Mouse (Mus musculus) urinary bladder, postnatal 4 days (tissue): ENCODE measurements around the gene Nceh1.

ENCODE experiments used
- DNase-seq, 2 experiments: peaks; one replicate each; pipeline ENCODE4 v3.0.0; 2021 to 2022; ENCODE audit warnings: low spot score in 2 of 2

The Nceh1 gene

DNA sequence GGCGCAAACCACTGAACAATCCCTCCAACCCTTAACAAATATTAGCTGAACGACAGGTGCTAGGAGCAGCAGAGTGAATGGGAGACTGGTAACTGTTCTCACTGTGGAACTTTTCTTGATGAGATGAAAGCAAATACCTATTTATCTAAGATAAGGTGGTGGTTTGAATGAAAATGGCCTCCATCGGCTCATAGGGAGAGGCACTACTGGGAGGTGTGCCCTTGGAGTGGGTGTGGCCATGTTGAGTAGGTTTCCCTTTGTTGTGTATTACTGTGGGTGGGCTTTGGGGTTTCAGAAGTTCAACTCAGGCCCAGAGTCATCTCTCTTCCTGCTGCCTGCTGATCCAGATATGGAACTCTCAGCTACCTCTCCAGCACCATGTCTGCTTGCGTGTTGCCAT lies 8.1 kb downstream of the Nceh1 start:
- no peak for DNase-seq

DNA sequence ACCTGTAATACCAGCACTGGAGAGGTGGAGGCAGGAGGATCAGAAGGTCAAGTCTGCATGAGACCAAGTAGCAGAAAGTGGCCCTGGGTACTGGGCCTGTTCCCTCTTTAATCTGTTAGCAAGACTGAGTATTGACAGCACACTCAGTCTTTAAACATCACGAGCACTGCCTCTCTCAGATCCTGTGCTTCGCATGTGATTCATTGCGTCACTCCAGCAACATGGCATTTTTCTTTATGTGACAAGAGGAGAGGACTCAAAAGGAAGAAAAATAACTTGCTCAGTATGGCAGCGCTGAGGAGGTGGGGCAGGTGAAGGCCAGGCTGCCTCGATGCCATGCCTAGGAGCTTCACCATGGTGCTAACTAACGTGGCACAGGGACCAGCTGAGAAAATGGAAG lies 9.1 kb downstream of the Nceh1 start:
- DNase-seq: no peak

DNA sequence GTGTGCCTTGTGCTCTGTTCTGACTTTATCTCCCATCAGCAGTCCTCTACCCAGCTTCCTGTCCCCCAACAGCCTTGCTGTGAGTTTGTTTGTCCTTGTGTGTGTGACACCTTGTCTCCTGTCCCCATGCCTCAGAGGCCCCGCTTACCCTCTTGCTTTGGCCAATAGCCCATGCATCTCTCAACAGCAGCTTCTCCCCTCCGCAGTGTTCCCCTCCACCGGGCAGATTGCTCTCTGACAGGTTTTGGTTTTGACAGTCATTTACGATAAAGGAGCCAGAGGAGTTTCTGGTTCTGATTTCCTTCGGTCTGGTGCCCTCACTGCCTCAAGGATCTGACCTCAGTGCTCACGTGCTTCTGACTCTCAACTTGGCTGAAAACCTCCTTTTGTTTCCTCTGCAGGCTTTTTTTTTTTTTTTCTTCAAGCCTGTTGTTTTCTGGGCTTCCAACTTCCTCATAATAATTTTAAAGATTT lies 11.1 kb downstream of the Nceh1 start:
- DNase-seq: no peak

DNA sequence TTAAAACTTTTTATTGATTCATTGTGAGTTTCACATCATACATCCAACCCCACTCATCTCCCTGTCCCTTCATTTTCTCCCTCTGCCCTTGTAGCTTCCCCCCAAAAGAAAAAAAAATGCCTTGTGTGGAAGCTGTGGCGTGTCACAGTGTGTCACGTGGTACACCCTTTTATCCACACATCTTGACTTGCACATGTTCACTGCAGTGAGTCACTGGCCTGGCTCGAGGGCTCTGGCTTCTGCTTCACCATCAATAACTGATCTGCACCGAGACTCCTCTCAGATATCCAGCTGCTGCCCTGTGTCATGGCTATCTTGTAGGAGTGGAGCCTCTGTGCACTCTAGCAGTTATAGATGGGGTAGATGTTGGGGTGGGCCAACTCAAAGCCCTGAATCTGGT lies 12.4 kb downstream of the Nceh1 start:
- DNase-seq: no peak

DNA sequence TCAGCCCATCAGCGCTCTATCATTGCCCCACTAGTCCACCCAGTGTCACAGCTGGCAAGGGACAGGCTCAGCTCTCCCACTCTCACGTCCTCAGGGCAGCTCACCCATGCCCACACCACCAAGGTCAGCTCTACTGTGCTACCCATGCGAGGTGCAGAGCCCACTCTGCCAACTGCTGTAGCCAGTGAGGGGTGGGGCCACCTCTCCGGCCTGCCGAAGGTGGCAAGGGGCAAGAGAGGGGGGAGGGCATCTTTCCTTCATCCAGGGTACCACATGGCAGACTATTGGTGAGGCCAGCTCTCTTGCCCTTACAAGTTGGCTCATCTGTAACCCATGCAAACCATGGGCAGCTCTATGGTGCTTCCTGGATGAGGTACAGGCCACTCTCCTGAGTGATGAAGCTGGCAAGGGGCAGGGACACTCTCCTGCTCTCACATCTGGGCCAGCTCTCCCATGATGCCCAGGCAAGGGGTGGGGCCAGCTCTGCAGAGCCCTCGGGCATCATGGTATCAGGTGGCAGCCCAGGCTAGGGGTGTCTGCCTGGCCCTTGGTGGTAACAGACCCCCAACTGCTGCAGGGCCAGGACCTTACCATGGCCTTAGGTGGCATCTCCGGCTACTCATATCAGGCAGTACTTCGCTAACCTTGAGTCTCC lies 12.9 kb downstream of the Nceh1 start:
- DNase-seq: no peak

DNA sequence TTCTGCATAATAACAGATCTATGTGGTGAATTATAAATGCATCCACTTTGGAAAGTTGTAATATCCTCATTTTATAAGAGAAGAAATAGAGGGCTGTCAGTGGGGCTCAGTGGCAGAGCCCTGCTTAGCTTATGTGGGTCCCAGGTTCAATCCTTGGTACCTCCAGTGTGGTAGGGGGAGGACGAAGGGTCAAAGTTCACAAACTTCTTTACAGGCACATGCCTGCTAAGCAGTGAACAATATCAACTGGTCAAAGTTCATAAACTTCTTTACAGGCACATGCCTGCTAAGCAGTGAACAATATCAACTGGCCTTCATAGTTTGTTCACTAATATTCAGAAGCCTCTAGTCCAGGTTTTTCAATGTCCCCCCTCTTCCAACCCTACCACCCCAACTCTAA lies 13.8 kb downstream of the Nceh1 start:
- no peak for DNase-seq

DNA sequence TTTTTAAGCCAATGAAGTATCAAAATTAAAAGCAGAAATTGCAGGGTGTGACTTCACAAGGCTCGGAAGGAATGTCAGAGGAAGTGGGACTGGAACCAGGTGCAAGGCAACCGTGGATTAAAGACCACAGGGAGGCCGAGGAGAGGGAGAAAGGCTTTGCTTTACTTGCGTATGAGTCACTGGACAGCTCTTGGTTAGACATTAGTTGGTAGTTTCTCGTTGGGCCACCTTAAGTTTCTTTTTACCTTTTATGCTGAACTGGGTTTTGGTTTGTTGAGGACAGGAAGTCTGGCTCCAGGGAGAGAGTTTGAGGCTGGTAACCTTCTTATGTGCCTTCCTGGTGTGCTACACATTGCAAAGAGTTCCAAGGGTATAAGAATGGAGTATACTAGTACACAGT lies 15.1 kb downstream of the Nceh1 start:
- DNase-seq: no peak

DNA sequence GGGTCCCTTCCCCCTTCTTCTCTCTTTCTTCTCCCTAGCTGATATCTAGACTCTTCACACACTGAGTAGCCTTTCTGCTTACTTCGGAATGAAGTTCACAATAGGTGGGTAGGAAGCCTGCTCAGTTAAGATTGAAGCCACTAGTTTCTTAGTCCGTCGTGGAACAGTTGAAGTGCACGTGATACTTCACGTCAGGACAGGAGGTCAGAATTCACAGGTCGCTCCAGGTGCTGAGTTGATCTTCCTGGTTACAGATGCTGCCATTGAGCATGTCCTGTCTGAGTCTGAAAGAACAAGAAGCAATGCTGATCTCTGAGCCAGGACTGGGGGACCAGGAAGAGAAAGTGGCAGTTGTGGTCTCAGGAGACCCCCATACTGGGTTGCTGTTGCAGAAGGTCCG lies 16.4 kb downstream of the Nceh1 start:
- DNase-seq: no peak

DNA sequence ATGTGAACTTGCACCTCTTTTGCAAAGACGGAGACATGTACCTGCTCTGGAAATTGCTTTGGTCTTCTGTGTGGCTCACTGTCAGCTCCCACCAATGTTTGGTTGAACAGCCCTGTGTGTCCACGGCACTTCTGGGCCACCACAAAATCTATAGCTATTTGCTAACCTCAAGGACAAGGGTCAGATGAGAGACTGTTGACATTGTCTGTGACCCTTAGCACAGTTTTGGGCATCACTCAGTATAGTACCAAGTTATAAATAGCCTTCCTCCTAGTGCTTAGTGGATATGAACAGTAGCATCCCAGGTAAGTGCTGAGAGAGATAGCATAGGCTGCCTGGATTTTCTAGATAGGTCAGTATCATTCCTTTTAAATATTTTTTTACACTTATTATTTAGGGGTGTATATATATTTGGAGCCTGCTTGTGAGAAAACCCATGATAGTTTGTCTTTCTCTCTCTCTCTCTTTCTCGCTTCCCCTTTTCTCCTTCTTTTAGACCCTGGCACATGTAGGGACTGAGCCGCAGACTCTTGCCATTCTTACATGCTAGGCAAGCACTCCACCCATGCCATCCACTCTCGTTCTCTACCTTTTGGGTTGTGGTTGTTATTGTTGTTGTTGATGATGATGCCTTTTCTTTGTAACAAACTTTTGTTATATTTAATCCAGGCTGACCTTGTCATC lies 19.1 kb downstream of the Nceh1 start:
- DNase-seq: no peak

DNA sequence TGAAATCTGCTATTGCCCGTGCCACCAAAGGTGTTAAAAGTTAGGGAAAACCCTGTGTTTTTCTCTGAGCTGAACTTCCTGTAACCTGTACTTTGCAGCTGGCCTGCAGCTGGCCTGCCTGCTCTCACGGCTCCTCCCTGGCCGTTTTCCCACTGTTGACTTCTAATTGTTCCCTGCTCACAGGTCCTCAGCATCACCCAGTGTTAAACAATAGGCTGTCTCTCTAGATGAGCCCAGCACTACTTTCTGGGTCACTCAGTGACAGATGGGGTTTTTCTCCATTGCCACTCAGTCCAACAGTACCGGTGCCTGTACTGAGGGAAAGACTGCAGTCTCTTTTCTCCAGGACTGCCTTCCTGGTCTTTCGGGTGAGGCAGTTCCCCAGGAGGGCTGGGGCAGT lies 22.3 kb downstream of the Nceh1 start:
- no peak for DNase-seq

DNA sequence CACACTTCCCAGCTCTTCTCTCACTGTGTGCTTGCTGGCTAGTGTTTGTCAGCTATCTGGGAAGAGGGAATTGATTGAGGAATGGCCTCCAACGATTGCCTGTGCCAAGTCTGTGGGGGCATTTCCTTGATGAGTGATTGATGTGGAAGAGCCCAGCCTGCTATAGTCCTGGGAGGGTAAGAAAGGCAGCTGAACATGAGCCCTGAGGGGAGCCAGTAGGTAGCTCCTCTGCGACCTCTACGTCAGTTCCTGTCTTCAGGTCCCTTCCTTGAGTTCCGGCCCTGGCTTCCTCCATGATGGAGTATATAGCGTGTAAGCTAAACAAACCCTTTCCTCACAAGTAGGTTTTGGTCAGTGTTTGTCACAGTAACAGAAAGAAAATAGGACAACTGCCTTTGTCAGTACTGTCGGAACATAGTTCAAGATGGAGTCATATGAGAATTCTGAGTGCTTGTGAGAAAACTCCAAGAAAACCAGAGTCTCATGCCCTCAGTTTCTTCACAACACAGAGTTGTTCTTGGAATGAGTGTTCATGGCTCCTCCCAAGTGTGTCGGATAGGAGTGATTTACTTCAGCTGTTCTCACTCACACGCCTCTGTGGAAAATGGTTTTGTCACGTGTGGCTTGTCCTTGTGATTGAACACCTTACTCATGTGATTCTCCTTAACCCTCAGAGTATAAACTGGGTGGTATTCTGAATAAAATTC lies 22.9 kb downstream of the Nceh1 start:
- no peak for DNase-seq

DNA sequence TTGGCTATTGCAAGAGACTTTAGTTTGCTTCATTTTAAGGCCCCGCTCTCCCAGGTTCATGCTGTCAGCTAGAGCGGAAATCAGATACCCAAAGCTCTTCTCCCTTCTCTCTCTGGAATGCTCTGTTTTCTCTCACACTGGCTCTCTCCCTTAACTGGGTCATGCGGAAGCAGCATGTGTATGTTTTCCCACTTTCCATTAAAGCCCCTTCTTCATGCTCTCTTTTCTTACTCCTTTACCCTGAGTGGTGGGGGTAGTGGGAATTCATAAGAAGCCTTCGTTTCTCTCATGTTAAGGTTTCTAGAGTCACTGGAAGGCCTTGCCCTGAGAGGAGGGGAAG lies 23.4 kb downstream of the Nceh1 start:
- DNase-seq: no peak

DNA sequence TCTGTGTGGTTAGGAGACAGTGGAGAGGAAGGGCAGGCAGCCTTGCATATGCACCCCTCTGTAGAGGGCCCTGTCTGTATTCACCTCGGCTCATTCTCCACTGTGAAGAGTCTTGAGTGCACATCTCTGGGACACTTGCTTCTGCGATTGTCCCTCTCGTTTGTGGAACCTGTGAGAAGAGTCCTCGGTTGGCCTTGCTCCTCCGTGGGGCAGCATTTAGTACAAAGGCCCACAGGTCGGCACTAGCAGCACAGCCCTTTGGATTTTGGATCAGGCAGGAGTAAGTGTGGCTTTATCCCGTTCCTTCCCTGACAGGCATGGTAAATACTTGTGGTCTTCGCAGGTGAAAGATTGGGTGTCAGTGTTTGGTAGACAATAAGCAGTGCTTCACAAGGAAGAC lies 23.8 kb downstream of the Nceh1 start:
- DNase-seq: no peak

DNA sequence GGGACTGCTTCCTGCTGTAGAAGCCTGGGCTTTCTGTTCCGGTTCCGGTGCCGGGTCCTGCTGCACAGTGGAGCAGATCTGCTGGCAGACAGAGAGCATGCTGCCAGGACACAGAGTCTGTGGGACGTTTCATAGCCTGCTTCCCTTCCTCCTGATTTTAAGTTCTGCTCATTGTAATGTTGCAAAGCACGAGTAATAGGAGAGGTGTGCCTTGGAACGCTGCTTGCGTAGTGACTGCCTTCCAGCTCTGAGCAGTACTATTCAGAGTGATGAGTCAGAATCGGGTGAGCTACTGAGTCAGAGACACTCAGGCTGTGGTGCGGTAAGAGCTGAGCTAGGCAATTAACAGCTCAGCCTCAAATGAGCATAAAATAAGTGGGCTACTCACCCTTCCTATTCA lies 26.9 kb downstream of the Nceh1 start:
- DNase-seq: no peak

DNA sequence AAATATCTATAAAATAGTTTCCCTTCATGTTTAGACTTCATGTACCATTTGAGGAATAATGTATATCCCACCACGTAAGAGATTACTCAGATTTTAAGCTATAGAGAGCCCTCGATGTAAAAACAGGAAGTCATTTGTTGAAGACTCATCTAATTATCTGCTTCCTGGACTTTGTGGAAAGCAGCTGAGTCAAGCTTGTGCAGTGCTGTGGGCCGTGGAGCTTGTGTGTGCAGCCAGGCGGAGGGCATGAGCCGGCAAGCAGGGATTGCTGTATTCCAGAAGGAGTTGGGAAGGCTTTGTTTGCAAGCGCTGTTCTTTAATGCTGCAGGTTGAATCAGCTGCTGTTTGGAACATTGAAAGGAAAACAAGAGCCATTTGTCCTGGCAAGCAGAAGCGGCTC lies 27.5 kb downstream of the Nceh1 start:
- DNase-seq: no peak

DNA sequence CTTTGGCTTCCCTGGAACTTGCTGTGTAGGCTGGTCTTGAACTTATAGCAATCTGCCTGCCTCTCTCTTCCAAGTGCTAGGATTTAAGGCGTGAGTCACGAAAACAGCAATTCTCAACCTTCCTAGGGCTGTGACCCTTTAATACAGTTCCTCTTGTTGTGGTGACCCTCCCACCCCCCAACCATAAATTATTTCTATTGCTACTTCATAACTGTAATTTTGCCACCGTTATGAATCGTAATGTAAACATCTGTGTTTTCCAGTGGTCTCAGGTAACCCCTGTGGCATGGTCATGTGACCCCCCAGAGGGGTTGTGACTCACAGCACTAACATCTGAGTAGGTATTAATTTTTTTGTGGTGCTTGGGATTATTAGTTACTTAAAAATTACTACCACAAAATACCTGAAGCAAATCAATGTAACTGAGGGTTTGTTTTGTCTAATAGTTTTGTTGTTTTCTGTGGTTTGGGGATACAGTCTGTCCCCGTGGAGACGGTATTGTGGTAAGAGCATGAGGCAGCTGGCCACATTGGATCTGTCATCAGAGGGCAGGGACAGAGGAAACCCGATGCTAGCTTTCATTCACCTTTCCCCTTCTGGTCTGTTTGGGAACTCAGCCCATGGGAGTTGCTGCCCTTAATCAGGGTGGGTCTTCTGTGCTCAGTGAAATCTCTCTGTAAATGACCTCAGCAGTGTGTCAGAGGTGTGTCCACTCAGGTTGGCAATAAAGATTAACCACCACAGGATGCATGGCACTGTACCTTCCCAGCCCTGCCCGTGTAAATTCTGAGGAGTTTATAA lies 31.5 kb downstream of the Nceh1 start:
- DNase-seq: no peak

DNA sequence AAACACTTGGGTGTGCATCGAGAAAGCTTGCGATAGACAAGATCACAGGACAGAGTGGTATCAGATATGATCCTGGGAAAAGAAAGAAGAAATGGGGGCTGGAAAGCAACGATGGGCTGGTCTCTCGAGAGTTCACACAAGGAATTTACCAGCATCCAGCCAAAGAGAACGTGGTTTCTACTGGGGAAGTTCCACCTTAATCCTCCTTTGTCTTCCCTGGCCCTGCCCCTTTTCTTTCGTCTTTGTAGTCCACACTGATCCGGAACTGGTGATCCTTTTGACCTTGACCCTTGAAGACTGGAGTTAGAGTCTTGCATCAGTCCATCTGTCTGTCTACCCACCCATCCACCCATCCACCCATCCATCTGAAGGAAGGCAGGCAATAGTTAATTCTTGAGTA lies 34.6 kb downstream of the Nceh1 start:
- no peak for DNase-seq

DNA sequence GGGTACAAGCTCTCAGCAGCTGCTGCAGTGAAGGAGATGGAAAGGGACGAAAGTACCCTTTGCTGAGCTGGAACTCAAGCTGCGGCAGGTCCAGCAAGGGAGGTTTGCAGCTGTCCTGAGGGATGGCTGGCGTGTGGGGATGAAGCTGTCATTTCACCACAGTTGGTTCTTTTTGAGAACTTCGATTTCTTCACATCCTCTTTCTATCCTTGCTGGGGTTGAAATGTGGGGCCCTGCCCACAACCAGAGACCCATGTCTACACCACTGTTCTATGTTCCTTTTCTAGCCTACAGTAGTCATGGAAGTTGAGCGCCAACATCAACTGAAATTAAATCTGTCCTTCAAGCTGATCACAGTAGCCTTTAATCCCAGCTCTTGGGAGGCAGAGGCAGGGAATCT lies 35.8 kb downstream of the Nceh1 start:
- no peak for DNase-seq

DNA sequence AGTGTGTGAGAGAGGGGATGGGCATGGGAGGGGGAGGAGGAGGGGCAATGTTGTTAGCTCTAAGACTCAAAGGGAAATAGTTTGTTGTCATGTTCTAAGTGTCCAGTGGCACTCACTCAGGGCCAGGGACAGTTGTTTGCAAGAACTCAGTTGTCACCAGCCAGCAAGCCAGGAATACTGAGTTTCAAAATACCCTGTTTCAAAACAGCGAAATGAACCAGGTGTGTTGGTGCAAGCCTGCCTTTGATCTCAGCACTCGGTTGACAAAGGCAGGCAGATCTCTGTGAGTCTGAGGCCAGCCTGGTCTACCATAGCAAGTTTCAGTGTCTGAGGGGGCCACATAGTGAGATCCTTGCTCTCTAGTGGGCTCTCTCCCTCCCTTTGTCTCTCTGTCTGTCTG lies 39.3 kb downstream of the Nceh1 start:
- no peak for DNase-seq

DNA sequence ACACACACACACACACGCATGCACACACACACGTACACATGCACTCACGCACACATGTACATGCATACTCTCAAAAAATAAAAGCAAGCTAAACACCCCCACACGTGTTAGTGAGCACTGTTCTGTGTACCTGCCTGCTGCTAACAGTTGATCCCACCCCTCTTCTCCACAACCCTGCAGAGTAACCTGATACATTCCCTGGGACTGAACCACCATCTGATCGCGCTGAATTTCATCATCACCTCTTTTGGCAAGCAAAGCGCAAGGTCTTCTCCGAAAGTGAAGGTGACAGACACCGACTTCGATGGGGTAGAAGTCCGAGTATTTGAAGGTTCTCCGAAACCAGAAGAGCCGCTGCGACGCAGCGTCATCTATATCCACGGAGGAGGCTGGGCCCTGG lies 39.7 kb downstream of the Nceh1 start:
- DNase-seq: no peak

DNA sequence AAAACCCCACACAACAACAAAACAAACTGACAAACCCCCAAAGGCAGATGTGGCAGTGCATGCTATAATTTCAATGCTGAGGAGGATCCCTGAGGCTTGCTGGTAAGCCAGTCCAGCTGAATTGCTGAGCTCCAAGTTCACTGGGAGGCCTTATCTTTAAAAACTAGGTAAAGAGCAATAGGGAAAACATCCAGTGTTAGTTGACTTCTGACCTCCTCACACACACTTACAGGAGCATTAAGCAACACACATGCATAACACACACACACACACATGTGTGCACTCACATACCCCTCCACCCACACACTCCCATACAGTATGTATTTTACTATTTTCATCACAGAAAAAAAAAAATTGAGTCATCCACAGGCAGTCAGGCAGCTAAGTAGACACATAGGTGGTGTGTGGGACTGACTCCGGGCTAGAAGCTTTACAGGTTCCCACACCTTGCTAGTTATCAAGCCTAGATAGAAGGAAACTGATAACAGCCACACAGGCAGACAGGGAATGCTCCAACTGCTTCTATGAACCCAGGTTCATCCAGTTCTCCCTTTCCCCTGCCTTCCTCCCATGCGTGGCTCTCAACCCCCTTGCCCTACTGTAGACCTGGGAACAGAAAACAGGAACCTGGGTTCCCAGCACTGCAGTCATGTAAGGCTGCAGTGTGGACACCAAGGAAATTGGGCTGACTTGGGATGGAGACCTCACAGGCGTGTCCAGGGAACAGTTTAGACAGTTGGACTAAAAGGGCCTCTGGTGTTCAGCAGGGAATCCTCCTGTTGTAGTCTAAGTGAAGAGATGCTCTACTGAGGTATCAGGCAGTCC lies 45.1 kb downstream of the Nceh1 start:
- no peak for DNase-seq
